Mouse (Mus musculus) embryo, embryonic 11 days (tissue): ENCODE measurements at regions not wholly inside any gene's neighbourhood (a gene's known extent, or its start where the extent isn't known, plus 50 kb on each side); places are given as distances from the start of the nearest gene placed in this dataset.

ENCODE experiments used
- DNase-seq: peaks from one replicate; pipeline ENCODE4 v3.0.0-alpha.2; 2015

GRCm38 (mm10) chr2:123023918-123024317 is 258.9 kb downstream of the Sqor start:
- no peak for DNase-seq

- no peak for DNase-seq
Measured at GRCm38 (mm10) chr2:123024380-123024779, 259.3 kb downstream of the Sqor start.

- DNase-seq = no peak
Measured at GRCm38 (mm10) chr2:123024976-123025585, 260.0 kb downstream of the Sqor start.

GRCm38 (mm10) chr2:123047321-123047720 is 282.3 kb downstream of the Sqor start:
- no peak for DNase-seq

- DNase-seq = no peak
Measured at GRCm38 (mm10) chr2:123064648-123065047, 299.6 kb downstream of the Sqor start.

- DNase-seq = peak; percentile 4
Measured at GRCm38 (mm10) chr2:123068809-123069208, 303.8 kb downstream of the Sqor start.

- no peak for DNase-seq
Measured at GRCm38 (mm10) chr2:123072653-123073052, 307.6 kb downstream of the Sqor start.

GRCm38 (mm10) chr2:123073476-123074085 is 308.5 kb downstream of the Sqor start:
- no peak for DNase-seq

- DNase-seq = no peak
Measured at GRCm38 (mm10) chr2:123092726-123093125, 327.7 kb downstream of the Sqor start.

GRCm38 (mm10) chr2:123103530-123103929 is 338.5 kb downstream of the Sqor start:
- no peak for DNase-seq

GRCm38 (mm10) chr2:123131496-123131895 is 366.5 kb downstream of the Sqor start:
- no peak for DNase-seq

- no peak for DNase-seq
Measured at GRCm38 (mm10) chr2:123153170-123153569, 388.1 kb downstream of the Sqor start.

GRCm38 (mm10) chr2:123165384-123165783 is 400.3 kb downstream of the Sqor start:
- no peak for DNase-seq

GRCm38 (mm10) chr2:123170611-123171010 is 405.6 kb downstream of the Sqor start:
- no peak for DNase-seq

- no peak for DNase-seq
Measured at GRCm38 (mm10) chr2:123182208-123182607, 417.2 kb downstream of the Sqor start.

- DNase-seq = no peak
Measured at GRCm38 (mm10) chr2:123190795-123191582, 426.0 kb downstream of the Sqor start.

GRCm38 (mm10) chr2:123194533-123194932 is 429.5 kb downstream of the Sqor start:
- peak; percentile 20 for DNase-seq
